Mouse (Mus musculus): ENCODE measurements around the gene Gpat3.

Gene Gpat3

GRCm38 (mm10) chr5:100861811-100862210 is 16.3 kb downstream of the Gpat3 start:
- no peak for DNase-seq

GRCm38 (mm10) chr5:100863091-100863490 is 17.6 kb downstream of the Gpat3 start:
- DNase-seq: no peak

GRCm38 (mm10) chr5:100864438-100864837 is 18.9 kb downstream of the Gpat3 start:
- no peak for DNase-seq

- DNase-seq: no peak
Measured at GRCm38 (mm10) chr5:100866183-100866582, 20.7 kb downstream of the Gpat3 start.

- DNase-seq: no peak
Measured at GRCm38 (mm10) chr5:100869197-100869895, 23.8 kb downstream of the Gpat3 start.

- DNase-seq: no peak
Measured at GRCm38 (mm10) chr5:100871987-100872386, 26.5 kb downstream of the Gpat3 start.

GRCm38 (mm10) chr5:100874721-100875120 is 29.2 kb downstream of the Gpat3 start:
- DNase-seq: no peak

- no peak for DNase-seq
Measured at GRCm38 (mm10) chr5:100875180-100875579, 29.7 kb downstream of the Gpat3 start.

GRCm38 (mm10) chr5:100877021-100877420 is 31.5 kb downstream of the Gpat3 start:
- DNase-seq: no peak

GRCm38 (mm10) chr5:100885216-100885615 is 39.7 kb downstream of the Gpat3 start:
- DNase-seq: no peak

- DNase-seq: no peak
Measured at GRCm38 (mm10) chr5:100886331-100886988, 40.9 kb downstream of the Gpat3 start.

- no peak for DNase-seq
Measured at GRCm38 (mm10) chr5:100896199-100896598, 50.7 kb downstream of the Gpat3 start.

GRCm38 (mm10) chr5:100899745-100900489 is 54.4 kb downstream of the Gpat3 start:
- DNase-seq: no peak

- no peak for DNase-seq
Measured at GRCm38 (mm10) chr5:100901046-100901445, 55.5 kb downstream of the Gpat3 start.

GRCm38 (mm10) chr5:100908478-100908877 is 63.0 kb downstream of the Gpat3 start:
- no peak for DNase-seq

GRCm38 (mm10) chr5:100908901-100909300 is 63.4 kb downstream of the Gpat3 start:
- no peak for DNase-seq

GRCm38 (mm10) chr5:100909691-100910090 is 64.2 kb downstream of the Gpat3 start:
- no peak for DNase-seq

- DNase-seq: no peak
Measured at GRCm38 (mm10) chr5:100911502-100912097, 66.1 kb downstream of the Gpat3 start.

- DNase-seq: no peak
Measured at GRCm38 (mm10) chr5:100912366-100912765, 66.9 kb downstream of the Gpat3 start.

GRCm38 (mm10) chr5:100913274-100913673 is 67.8 kb downstream of the Gpat3 start:
- no peak for DNase-seq

GRCm38 (mm10) chr5:100914989-100915388 is 69.5 kb downstream of the Gpat3 start:
- DNase-seq: peak; percentile 39

GRCm38 (mm10) chr5:100915411-100915810 is 69.9 kb downstream of the Gpat3 start:
- DNase-seq: no peak

- no peak for DNase-seq
Measured at GRCm38 (mm10) chr5:100916416-100916815, 70.9 kb downstream of the Gpat3 start.

Data from cerebellum, adult 9-10 months (tissue).